Mouse (Mus musculus) neural tube, embryonic 12.5 days (tissue): Measurements from ENCODE around the gene Cmss1. TPM values are rescaled to one million over a fixed set of nuclear protein-coding genes. Genes with fewer than 3 reads are reported as not detected.

Experiments
- ATAC-seq: fragments of 200-750 bp; cut with Nextera tagmentation; 2 replicates; pipeline ENCODE4 v1.8.0; 2017; ENCODE audit warnings: low read depth, mild to moderate bottlenecking, moderate TSS enrichment, moderate library complexity; ENCODE audit not compliant: low FRiP score
- H3K27ac ChIP-seq: fragments of 300-500 bp; sonication (generic); 2 replicates; pipeline ENCODE4 v1.5.1; 2016
- H3K27me3 ChIP-seq: fragments of 300-500 bp; sonication (generic); replicated peaks from 2 replicates; pipeline ENCODE4 v1.6.1; 2016; ENCODE audit warnings: mild to moderate bottlenecking
- H3K36me3 ChIP-seq: fragments of 300-500 bp; sonication (generic); 2 replicates; pipeline ENCODE4 v1.6.1; 2016; ENCODE audit warnings: mild to moderate bottlenecking
- H3K4me1 ChIP-seq: fragments of 300-500 bp; sonication (generic); 2 replicates; pipeline ENCODE4 v1.6.1; 2016
- H3K4me2 ChIP-seq: fragments of 300-500 bp; sonication (generic); replicated peaks from 2 replicates; pipeline ENCODE4 v1.6.1; 2016; ENCODE audit warnings: mild to moderate bottlenecking
- H3K4me3 ChIP-seq: fragments of 300-500 bp; sonication (generic); 2 replicates; pipeline ENCODE4 v1.5.1; 2016
- H3K9ac ChIP-seq: fragments of 300-500 bp; sonication (generic); 2 replicates; pipeline ENCODE4 v1.6.1; 2016; ENCODE audit warnings: mild to moderate bottlenecking
- H3K9me3 ChIP-seq: fragments of 300-500 bp; sonication (generic); 2 replicates; pipeline ENCODE4 v1.6.1; 2016; ENCODE audit warnings: mild to moderate bottlenecking
- WGBS: fragments of 180-500 bp; shearing (Covaris S2); methylation state at CpG from one replicate; pipeline ENCODE4 v1.1.7; 2016; 5-methylcytosine and 5-hydroxymethylcytosine counted together
- polyA plus RNA-seq: library from polyadenylated mRNA; unstranded; fragments of >200 nt; fragmentation: Nextera tagmentation; extraction: Ambion mirVana; gene quantifications from 2 replicates; pipeline ENCODE4 v1.2.1, GENCODE M21; 2016

Cmss1 gene
- polyA plus RNA-seq, 1 experiment from 2014 or later = 37.9 TPM

- no peak overlapping the region for H3K27ac ChIP-seq
- 92% methylated on average over 15 of the region's 15 CpGs for whole genome bisulfite sequencing
- no peak overlapping the region for H3K9ac ChIP-seq
- no peaks in the 10 kb centered on the region for H3K36me3 ChIP-seq
- H3K9me3 ChIP-seq = no peaks in the 10 kb centered on the region
- H3K4me2 ChIP-seq = no peak overlapping the region
- no peak for ATAC-seq
- H3K4me3 ChIP-seq = no peak overlapping the region
- H3K4me1 ChIP-seq = no peaks in the 10 kb centered on the region
- H3K27me3 ChIP-seq = no peaks in the 10 kb centered on the region
Observed at GRCm38 (mm10) chr16:57389566-57390251, 217.0 kb downstream of the Cmss1 start.

GRCm38 (mm10) chr16:57384274-57384673 is 222.4 kb downstream of the Cmss1 start:
- H3K27ac ChIP-seq = no peak overlapping the region
- H3K4me1 ChIP-seq = no peaks in the 10 kb centered on the region
- 95% methylated on average over 2 of the region's 2 CpGs for WGBS
- H3K4me2 ChIP-seq = no peak overlapping the region
- no peak overlapping the region for H3K9ac ChIP-seq
- ATAC-seq = no peak
- no peaks in the 10 kb centered on the region for H3K9me3 ChIP-seq
- H3K4me3 ChIP-seq = no peak overlapping the region
- H3K36me3 ChIP-seq = no peaks in the 10 kb centered on the region
- no peaks in the 10 kb centered on the region for H3K27me3 ChIP-seq

- ATAC-seq = no peak
- no peaks in the 10 kb centered on the region for H3K9me3 ChIP-seq
- 63% methylated on average over 8 of the region's 8 CpGs for WGBS
Observed at GRCm38 (mm10) chr16:57383266-57383971, 223.2 kb downstream of the Cmss1 start.

GRCm38 (mm10) chr16:57378631-57379330 is 227.9 kb downstream of the Cmss1 start:
- H3K27me3 ChIP-seq = no peaks in the 10 kb centered on the region
- no peak overlapping the region for H3K9ac ChIP-seq
- 89% methylated on average over 9 of the region's 9 CpGs for WGBS
- ATAC-seq = no peak
- no peak overlapping the region for H3K4me2 ChIP-seq
- no peaks in the 10 kb centered on the region for H3K9me3 ChIP-seq
- H3K4me1 ChIP-seq = no peaks in the 10 kb centered on the region
- no peak overlapping the region for H3K4me3 ChIP-seq
- no peak overlapping the region for H3K27ac ChIP-seq
- H3K36me3 ChIP-seq = no peaks in the 10 kb centered on the region

More at GRCm38 (mm10) chr16:57383266-57383971, 223.2 kb downstream of the Cmss1 start:
- Histone ChIP-seq H3K9ac (no peak overlapping the region), H3K4me2 (no peak overlapping the region), H3K4me1 (no peaks in the 10 kb centered on the region), H3K27ac (no peak overlapping the region), H3K36me3 (no peaks in the 10 kb centered on the region), H3K27me3 (no peaks in the 10 kb centered on the region), H3K4me3 (no peak overlapping the region)

- H3K27ac ChIP-seq = no peak overlapping the region
- no peak overlapping the region for H3K4me3 ChIP-seq
- no peaks in the 10 kb centered on the region for H3K27me3 ChIP-seq
- no peak for ATAC-seq
- 89% methylated on average over 7 of the region's 7 CpGs for WGBS
- no peak overlapping the region for H3K9ac ChIP-seq
- H3K4me1 ChIP-seq = no peaks in the 10 kb centered on the region
- H3K36me3 ChIP-seq = no peaks in the 10 kb centered on the region
- H3K4me2 ChIP-seq = no peak overlapping the region
- no peaks in the 10 kb centered on the region for H3K9me3 ChIP-seq
Observed at GRCm38 (mm10) chr16:57375248-57375837, 231.3 kb downstream of the Cmss1 start.

GRCm38 (mm10) chr16:57372156-57372555 is 234.5 kb downstream of the Cmss1 start:
- Histone ChIP-seq H3K9ac (no peak overlapping the region), H3K27ac (no peak overlapping the region), H3K4me3 (no peak overlapping the region), H3K36me3 (no peaks in the 10 kb centered on the region), H3K27me3 (no peaks in the 10 kb centered on the region), H3K9me3 (no peaks in the 10 kb centered on the region), H3K4me2 (no peak overlapping the region), H3K4me1 (no peaks in the 10 kb centered on the region; the same call in 1 of the 2 replicates)
- 87% methylated on average over 3 of the region's 3 CpGs for WGBS
- no peak for ATAC-seq

GRCm38 (mm10) chr16:57369846-57370496 is 236.7 kb downstream of the Cmss1 start:
- H3K4me2 ChIP-seq = no peak overlapping the region
- no peaks in the 10 kb centered on the region; the same call in 1 of the 2 replicates for H3K4me1 ChIP-seq
- H3K36me3 ChIP-seq = no peaks in the 10 kb centered on the region
- H3K9me3 ChIP-seq = no peaks in the 10 kb centered on the region
- H3K9ac ChIP-seq = no peak overlapping the region
- ATAC-seq = no peak
- H3K4me3 ChIP-seq = no peak overlapping the region
- H3K27me3 ChIP-seq = no peaks in the 10 kb centered on the region
- H3K27ac ChIP-seq = no peak overlapping the region
- WGBS = 85% methylated on average over 8 of the region's 8 CpGs

GRCm38 (mm10) chr16:57366941-57367694 is 239.5 kb downstream of the Cmss1 start:
- no peak overlapping the region for H3K4me2 ChIP-seq
- ATAC-seq = no peak
- H3K9me3 ChIP-seq = no peaks in the 10 kb centered on the region
- H3K4me1 ChIP-seq = peaks cover 9% of the 10 kb centered on the region
- no peak overlapping the region for H3K27ac ChIP-seq
- H3K36me3 ChIP-seq = no peaks in the 10 kb centered on the region
- no peak overlapping the region for H3K4me3 ChIP-seq
- H3K27me3 ChIP-seq = no peaks in the 10 kb centered on the region
- WGBS = 59% methylated on average over 18 of the region's 18 CpGs
- no peak overlapping the region for H3K9ac ChIP-seq

- no peak overlapping the region for H3K27ac ChIP-seq
- no peaks in the 10 kb centered on the region for H3K9me3 ChIP-seq
- no peak overlapping the region for H3K4me3 ChIP-seq
- H3K36me3 ChIP-seq = no peaks in the 10 kb centered on the region
- H3K27me3 ChIP-seq = no peaks in the 10 kb centered on the region
- peaks cover 9% of the 10 kb centered on the region for H3K4me1 ChIP-seq
- WGBS = 49% methylated on average over 6 of the region's 6 CpGs
- no peak for ATAC-seq
- no peak overlapping the region for H3K4me2 ChIP-seq
- H3K9ac ChIP-seq = no peak overlapping the region
Observed at GRCm38 (mm10) chr16:57366141-57366540, 240.5 kb downstream of the Cmss1 start.

GRCm38 (mm10) chr16:57364498-57364897 is 242.2 kb downstream of the Cmss1 start:
- no peak for ATAC-seq
- Histone ChIP-seq H3K27ac (no peak overlapping the region), H3K9me3 (no peaks in the 10 kb centered on the region), H3K9ac (no peak overlapping the region), H3K36me3 (no peaks in the 10 kb centered on the region), H3K4me1 (peaks cover 9% of the 10 kb centered on the region; the same call in 1 of the 2 replicates), H3K4me3 (no peak overlapping the region), H3K4me2 (no peak overlapping the region), H3K27me3 (no peaks in the 10 kb centered on the region)
- WGBS = 85% methylated on average over 7 of the region's 7 CpGs

- H3K4me2 ChIP-seq = peak overlapping the region; percentile 37
- no peak overlapping the region for H3K27ac ChIP-seq
- no peaks in the 10 kb centered on the region for H3K36me3 ChIP-seq
- no peaks in the 10 kb centered on the region for H3K27me3 ChIP-seq
- H3K4me3 ChIP-seq = 0 out of 2 replicates have a peak overlapping the region, but pooled peaks have one; percentile 13
- H3K9me3 ChIP-seq = no peaks in the 10 kb centered on the region
- ATAC-seq = peak; percentile 78
- H3K9ac ChIP-seq = no peak overlapping the region
- WGBS = 41% methylated on average over 18 of the region's 18 CpGs
- peaks cover 9% of the 10 kb centered on the region; the same call in 1 of the 2 replicates for H3K4me1 ChIP-seq
Observed at GRCm38 (mm10) chr16:57362679-57363401, 243.8 kb downstream of the Cmss1 start.
